Mouse (Mus musculus) frontal cortex, postnatal 10 days (tissue): ENCODE results near the gene Nptx1.

Experiments used
- DNase-seq, 2 experiments: peaks; one replicate each; pipeline ENCODE4 v3.0.0; 2022; ENCODE audit warnings: low spot score in 2 of 2, mixed read lengths in 1 of 2

Gene Nptx1

GRCm38 (mm10) chr11:119492830-119493229 lies 54.7 kb downstream of the Nptx1 start:
- DNase-seq = no peak

- no peak for DNase-seq
Observed at GRCm38 (mm10) chr11:119491690-119492087, 55.9 kb downstream of the Nptx1 start.

GRCm38 (mm10) chr11:119490861-119491689 lies 56.5 kb downstream of the Nptx1 start, which contains the start of gene Endov:
Gene Endov (plus strand): TSS chr11:119491347.
- DNase-seq = peak; percentile 90 to 98
